Mouse (Mus musculus) kidney, adult 9 months (tissue): ENCODE measurements around the gene Calcoco1.

Experiments
- DNase-seq: peaks from one replicate; pipeline ENCODE4 v3.0.0; 2022

Gene Calcoco1

DNA sequence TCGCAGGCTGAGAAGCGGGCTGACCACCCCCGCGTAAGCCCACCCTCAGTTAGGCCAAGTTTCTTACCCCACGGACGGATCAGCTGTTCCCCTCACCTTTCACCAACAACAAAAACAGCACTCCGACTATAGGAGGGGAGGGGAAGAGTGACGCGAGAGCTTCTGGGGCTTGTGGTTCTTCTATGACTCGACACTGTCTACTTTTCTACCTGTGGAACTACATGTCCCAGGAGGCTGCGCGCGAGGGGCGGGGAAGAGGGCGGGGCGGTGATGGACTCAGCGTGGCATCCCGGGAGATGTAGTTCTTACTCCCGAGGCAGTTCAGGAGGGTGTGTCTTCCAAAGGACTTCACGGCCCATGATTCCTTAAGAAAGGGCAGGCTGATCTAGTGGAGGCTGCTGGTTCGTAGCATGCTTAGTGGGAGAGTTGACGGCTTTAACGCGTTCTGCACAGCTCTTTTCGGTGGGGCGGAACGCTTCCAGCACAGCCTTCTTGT lies at the start of gene Calcoco1:
Gene Calcoco1 (minus strand): TSS at position 199 of the 496 bp plus-strand sequence.
- peak; percentile 98 for DNase-seq

DNA sequence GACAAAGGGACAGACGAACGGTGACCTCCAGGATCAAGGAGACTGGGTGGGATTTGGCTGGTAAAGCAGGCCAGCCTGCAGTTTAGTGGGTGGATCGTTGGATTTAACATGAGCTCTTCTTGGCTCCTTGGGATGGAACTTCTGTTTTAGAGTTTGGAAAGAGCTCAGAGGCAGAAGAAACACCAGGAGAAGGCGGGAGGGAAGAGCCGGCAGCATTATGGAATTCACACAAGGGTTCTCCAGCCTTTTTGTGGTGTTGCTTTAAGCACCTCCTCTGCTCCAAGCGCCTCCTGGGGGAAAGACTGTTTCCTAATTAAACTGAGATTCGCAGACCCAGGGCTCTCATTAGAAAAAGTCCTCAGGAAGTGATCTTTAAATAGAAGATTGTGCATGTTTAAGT lies 48.9 kb upstream of the Calcoco1 start:
- DNase-seq, result no peak

DNA sequence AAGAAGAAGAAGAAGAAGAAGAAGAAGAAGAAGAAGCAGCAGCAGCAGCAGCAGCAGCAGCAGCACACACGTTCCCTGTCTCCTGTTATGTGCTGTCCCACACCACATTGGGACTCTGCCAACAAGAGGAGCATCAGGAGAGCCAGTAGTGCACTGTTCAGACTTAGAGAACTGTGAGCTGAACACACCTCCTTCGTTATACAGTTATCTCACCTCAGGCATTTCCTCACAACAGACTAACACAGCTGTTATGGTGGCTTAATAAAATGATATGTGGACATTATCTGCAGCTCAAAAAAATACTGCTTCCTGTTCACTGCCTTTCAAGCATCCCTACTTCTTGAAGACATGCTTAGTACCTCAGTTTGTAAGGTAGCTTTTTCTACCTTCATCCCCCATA lies 43.2 kb upstream of the Calcoco1 start:
- DNase-seq, result no peak

DNA sequence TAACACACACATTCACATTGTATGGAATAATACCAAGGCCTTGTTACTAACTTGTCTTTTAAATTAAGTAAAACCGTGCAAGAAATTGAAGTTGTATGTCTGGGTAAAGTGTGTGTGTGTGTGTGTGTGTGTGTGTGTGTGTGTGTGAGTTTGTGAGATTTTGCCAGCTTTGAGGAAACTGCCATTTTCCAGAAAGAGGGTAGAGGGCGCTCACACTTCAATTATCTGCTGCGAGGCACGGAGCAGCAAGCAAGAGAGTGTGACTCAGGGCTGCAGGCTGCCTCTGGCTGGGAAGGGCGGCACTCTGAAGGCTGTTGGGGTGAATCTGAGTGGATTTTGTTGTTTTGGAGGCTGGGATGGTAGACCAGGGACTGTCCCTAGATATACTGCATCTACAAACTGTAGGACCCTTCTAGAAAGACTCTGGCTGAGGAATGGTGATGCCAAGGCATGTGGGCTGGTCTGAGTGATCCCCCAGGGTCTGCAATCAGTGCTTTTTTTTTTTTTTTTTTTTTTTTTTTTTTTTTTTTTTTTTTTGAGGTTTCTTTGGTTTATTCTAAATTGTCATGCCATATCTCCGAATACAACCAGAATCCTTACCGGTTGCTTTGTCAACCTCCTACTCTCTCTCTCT lies 39.9 kb upstream of the Calcoco1 start:
- DNase-seq, result peak; percentile 65

DNA sequence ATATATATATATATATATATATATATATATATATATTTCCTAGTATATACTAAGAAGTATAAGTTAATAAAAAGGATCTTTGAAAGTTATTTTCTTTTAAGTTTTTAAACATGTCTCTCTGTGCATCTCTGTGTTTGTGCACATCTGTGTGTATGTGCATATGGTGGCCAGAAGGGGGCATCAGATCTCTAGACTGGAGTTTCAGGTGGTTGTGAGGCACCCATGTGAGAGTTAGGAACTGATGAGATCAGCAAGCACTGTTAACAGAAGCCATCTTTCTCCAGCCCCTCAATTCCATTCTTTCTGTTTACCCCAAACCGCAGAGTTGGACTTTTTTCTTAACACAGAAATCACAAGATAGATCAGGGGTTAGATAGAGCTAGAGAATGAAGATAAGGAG lies 35.7 kb upstream of the Calcoco1 start:
- DNase-seq, result no peak

DNA sequence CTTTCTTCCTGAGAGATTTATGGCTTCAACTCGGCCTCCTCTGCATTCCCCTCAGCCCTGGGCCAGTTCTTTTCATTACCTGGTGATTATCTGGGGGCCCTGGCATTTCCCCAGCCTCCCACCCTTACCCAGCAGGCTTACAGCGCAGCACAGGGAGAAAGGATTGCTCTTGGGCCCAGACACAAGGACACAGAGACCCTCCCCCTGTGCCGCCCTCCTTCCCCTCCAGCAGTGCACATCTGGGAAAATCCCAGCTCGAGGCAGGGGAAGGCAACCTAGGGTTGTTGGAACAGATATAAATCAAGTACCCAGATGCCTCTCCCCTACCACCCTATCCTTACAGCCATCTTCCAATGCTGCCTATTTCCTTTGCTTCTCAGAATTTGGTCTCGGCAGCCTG lies 33.1 kb upstream of the Calcoco1 start:
- DNase-seq, result no peak

DNA sequence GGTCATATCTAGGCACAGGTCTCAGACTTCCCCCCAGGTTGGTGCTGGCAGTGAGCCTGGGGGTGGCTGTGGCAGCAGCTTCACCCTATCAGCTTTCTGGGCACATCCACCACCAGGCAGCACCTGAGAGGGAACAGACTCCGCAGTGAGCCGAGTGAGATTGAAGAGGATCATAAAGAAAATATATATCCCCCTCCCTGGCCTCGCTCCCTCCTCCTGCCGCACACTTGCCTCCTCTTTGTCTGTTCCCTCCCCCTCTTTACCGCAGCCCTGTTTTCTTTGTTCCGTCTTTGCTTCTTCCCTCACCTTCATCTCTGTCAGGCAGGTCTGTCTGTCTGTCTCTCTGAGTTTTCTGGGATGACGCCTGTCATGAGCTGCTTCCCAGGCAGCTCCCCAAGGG lies 32.4 kb upstream of the Calcoco1 start:
- DNase-seq, result no peak

DNA sequence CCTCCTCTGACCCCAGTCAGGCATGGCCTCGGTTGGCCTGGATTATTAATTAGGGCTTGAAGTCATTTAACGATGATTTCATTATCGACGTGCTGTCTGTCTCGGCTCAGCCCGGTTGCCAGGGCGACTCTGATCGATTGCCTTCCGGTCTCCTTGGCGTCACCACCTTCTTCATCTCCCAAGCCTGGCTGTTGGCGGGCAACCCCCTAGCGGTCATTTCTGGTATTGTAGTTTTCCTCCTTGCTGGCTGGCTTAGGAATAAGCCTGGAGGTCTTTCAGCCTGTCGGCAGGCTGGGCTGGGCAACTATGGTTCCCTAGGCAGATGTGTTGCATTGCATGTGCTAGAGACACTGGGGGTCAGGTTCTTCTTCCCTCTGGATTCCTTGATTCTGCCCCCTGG lies 31.2 kb upstream of the Calcoco1 start:
- DNase-seq, result peak; percentile 51

DNA sequence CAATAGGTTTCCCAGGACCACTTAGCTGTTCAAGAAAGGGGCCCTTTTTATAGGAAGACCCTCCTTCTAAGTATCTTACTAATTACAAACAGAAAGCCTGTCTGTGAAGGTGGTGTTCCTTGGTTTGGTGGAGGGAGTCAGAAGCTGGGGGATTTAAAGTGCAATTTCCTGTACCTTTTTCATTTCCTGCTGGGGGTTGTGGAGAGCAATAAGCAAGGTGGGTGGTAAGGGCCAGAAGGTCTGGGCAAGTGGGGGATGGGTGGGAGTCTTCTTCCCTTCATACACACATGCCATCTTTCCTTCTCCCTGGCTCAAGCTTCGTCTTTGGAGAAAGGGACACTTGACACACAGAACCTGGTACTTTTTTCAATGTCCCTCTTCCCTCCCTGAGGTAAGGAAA lies 30.2 kb upstream of the Calcoco1 start:
- no peak for DNase-seq

DNA sequence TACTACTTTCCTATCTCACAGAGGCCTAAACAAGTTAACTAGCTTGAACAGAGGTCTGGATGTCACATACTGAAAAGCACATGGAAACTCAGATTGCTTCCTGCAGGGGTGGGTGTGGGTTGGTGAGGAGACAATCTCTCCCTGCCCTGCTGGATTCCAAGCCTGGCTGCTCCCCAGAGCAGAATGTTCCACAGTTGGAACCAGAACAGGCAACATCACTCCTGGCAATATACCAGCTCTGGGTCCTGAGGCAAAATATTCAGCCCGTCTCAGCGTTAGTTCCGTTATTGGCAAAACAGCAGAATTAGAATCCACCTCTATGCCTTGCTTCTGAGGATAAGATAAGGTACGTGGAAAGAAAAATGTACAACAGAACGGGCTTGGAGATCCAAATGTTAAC lies 28.3 kb upstream of the Calcoco1 start:
- DNase-seq, result no peak

DNA sequence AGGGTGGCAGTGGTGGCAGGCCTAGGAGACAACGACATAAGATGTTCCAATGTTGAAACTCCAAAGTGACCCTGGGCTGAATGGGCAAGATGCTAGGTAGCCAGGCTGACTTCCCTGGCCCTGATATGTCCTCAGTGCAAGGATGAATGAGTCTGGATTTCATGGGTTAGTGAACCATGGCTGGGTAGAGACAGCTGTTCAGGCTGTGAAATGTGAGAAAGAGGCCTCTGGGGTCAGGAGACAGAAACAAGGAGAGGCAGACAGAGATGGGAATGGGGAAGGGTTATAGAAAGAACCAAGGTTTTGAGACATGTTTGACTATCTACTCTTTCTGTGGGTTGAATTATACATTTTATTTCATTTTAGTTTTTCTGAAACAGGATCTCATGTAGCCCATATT lies 27.1 kb upstream of the Calcoco1 start:
- DNase-seq, result peak; percentile 25

DNA sequence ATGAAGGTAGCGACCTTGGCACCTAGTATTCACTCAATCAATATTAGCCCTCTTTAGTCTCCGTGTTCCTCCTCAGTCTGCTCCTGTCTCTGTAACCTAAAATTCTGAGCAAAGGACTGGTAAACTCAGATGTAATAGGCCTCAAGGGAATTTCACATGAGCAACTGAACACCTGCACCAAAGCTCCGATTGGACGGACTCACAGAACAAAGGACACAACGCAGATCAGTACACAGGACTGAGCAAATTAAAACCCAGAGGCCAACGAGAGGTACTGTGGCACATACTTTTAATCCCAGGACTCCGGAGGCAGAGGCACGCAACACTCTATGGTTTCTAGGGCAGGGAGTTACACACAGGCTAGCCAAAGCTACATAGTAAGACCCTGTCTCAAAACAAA lies 25.9 kb upstream of the Calcoco1 start:
- DNase-seq, result no peak

DNA sequence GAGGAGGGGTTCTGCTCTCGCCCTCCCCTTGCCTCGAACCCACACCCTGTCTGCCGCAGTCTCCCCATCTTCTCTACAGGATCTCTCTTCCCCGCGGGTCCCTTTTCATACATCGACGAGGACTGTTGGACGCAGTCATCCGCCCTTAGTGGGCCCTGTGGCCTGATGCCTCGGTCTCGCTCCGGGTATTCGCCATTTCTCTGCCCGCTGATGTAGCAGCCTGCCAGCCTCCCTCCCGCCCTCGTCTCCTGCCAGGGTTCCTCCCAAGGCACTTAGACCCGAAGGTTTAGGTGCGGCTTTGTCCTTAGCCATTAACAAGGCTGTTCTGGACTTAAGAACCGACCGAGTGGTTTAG lies 25.3 kb upstream of the Calcoco1 start:
- no peak for DNase-seq

DNA sequence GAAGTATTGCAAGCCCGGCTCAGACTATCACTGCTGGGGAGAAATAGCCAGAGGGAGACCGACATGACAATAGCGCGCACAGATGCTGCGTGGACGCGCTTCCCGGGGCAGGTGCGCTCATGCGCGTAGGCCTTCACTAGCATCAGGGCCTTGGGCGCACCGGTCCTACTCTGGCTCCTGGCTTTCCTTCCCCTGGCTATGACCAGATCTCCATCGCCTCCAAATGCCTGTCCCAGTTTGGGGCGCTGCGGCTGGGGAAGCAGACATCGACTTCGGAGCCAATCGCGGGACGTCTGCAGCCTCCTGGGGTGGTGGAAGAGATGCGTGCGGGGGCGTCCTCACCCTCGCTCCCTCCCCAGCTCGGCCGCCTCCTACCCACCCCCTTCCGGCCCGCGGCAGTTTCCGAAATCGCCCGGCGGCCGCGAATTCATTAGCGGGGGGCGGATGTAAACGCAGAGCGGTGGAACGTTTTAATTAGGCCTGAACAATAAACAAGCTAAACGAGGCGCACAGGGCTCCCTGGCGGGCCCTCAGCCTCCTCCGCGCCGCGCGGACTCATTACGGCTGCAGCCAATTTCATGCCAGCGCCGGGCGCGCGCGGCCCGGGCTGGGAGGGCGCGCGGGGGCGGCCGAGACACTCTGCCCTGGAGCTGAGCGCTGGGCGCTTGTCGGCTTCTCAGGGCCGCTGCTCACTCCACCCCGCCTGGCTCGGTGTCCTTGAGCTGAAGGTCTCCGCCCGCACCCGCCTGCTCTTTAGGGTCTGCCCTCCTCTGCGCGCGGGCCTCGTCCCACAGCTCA lies 24.7 kb upstream of the Calcoco1 start:
- DNase-seq, result no peak

DNA sequence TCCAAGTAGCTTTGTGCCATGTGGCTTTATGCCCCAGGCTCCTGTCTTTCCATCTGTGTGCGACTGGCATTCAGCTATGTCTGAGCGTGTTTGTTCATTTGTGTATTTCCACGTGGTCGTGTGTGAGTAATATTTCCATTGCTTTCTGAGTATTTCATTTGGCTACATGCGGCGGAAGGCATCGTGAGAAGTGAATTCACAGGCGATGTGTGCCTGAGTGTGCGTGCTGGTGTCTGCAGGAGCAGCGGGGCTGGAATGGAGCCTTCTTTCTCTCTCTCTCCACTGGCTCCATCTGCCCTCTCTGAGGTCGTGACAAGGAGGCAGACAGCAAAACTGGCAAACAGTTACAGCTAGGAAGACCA lies 24.1 kb upstream of the Calcoco1 start:
- no peak for DNase-seq

DNA sequence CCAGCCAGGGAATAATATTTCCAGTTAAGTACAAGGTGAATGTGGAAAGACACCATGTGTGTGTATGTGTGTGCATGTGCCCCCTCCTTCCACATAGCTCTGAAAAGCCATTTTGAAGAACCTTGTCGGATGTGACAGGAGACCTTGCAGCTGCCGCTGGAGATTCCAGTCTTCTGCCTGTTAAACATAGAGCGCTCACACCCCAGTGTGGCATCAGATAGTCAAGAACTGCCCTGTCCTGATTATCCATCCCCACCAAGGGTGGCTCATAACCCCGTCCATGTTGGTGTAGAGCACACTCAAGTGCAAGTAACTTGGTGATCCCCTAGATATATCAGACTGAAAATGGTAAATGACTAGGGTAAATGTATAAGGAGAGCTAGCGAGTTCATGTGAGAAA lies 23.4 kb upstream of the Calcoco1 start:
- no peak for DNase-seq

DNA sequence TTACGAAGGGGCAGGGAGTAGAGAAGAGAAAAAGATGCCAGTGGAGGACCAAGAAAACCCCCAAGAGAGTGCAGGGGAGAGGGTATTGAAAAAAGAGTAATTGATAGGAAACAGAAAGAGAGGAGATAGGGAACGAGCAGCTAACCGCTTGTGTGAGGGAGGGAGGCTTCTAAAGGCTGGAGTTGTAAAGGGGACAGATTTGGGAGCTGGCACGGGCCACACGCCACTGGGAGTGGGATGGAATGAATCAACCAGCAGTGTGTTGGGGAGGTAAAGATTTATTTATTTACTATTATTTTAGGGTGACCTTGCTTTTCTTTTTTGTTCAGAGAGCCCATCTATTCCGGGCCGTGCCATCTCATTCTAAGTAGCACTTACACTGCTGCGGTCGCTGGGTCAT lies 22.9 kb upstream of the Calcoco1 start:
- no peak for DNase-seq

DNA sequence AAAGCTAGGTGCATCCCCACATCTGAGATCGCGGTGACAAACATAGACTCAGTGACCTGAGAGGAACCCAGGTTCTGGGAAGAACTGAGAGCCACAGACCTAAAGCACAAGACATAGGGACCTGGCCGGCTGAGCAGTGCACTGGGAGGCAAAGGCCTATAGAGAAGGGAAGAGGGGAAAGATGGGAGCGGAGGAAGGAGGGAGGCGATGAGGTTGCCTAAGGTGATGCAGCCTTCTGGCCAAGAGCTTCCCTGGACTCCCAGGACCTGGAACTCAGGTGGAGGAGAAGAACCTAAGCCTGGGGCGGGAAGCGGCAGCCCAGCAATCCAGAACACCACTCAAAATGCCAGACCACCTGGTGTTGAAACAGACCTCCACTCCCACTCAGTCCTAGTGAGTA lies 22.4 kb upstream of the Calcoco1 start:
- no peak for DNase-seq

DNA sequence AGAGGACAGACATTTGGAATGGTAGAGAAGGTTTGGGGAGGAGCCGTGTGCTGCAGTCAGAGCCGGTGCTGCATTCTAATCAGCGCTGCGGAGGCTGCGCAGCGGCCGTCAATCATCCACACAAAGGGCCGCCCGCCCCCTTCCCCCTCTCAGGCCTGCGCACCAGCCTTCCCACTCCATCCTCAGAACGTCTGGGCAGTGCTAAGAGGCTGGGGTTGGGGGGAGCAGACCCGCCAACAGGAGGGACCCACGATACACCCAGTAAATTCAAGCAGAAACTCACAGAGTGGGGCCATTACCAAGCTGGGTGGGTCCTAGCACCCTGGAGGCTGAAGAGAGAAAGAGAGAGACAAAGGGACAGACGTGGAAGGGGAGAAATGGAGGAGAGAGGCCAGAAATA lies 22.0 kb upstream of the Calcoco1 start:
- DNase-seq, result no peak

DNA sequence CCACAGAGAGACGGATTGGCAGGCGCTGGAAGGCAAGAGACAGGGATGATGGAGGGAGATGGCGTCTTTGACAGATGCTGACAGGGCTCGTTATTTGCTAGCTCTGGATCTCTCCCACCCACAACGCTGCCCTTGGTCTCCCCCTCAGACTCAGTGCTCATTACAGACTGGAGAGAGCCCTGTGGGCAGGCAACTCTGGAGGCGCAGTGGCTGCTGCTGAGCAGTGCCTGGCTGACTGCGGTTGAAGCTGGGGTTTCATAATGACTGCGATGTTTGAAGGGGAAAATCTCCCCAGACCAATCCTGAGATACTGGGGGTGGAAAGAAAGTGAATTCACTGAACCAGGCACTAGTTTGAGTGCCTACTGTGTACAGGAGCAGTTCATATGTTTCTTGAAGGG lies 21.2 kb upstream of the Calcoco1 start:
- DNase-seq, result no peak

DNA sequence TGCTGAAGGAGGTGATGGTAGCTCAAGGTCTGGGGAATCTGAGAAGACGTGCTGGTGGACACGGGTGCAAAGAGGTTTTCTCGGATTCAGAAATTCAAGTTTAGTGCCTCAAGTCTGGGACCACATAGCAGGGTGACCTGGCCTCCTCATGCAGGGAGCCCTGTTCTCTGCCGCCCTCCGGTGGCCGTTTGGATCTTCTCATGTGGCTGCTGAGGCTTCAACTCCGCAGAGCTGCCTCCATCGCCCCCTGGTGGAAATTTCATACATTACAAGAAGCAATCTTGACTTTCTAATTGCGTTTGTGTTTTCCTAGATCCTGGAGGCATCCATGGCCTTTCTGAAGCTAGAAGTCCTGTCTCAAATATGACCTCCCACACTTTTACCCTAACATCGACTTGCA lies 20.6 kb upstream of the Calcoco1 start:
- DNase-seq, result peak; percentile 96

DNA sequence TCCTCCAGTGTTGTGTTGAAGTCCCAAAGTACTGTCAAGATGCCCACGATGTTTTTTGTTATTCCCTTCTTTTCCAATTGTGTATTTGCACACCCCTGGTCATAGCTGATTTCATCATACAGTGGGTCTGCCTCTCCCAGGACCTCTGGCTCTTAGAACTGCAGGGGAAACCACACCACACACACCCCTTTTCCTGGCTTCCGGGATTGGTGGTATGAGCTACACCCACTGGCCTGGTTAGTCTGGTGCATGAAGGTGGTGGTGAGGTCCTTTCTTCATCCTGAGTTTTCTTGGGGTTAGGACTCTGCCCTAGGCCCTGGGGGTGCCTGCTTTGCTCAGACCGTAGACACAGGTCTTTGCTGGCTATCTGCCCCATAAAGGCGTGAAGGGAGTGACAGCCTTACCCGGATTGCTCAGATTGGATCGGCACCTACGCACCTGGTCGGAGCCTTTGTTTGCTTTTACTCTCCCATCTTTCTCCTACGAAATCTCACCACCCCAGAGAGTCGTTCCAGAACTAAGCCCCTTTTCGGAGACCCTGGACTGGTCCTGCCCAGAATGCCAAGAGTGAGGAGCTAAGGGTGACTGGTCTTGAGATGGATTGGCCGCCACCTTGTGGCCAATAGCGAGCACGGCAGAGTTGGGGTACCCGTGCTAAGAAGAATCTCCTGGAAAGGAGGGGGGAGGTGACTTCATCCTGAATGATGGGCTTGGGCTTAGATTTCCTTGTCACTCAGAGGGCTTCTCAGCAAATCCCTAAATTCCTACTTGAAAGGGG lies 17.7 kb upstream of the Calcoco1 start:
- peak; percentile 67 for DNase-seq

DNA sequence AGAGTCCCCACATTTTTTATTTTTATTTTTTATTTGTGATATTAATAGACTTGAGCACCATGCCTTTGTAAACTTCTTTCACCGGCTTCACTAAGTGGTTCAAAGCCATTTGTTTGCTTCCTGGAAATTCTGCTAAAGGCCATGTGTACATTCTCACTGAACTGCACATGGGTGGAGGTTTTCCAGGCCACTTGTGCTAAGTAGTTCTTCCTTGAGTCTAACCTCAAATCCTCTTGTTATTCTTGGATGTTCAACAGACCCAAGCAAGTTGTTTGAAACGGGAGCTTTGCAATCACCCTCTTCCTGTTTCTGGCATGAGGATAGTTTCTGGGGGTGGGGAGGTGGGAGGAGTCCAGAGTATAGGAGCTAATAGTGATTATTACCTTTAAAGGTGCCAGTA lies 16.5 kb upstream of the Calcoco1 start:
- no peak for DNase-seq

DNA sequence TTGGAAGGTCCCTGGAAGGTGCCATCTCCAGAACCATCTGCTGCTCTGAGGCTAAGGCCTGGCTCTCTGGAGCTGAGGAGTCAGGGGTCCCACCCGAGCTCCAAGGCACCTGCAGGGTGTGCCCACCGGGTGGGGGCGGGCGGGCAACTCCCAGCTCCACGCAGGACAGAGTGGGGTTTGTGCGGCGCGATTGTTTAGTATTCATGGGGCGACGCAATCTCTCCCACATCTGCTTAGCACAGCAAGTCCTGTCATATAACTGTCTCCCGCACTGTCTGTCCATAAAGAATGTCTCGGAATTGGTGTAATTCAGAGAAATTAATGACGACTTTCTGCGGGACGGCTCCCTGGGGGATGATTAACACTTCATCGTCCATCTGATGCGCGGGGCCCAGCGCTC lies 15.1 kb upstream of the Calcoco1 start:
- no peak for DNase-seq
